Mouse (Mus musculus): ENCODE data around the gene Asna1.

The Asna1 gene

DNA sequence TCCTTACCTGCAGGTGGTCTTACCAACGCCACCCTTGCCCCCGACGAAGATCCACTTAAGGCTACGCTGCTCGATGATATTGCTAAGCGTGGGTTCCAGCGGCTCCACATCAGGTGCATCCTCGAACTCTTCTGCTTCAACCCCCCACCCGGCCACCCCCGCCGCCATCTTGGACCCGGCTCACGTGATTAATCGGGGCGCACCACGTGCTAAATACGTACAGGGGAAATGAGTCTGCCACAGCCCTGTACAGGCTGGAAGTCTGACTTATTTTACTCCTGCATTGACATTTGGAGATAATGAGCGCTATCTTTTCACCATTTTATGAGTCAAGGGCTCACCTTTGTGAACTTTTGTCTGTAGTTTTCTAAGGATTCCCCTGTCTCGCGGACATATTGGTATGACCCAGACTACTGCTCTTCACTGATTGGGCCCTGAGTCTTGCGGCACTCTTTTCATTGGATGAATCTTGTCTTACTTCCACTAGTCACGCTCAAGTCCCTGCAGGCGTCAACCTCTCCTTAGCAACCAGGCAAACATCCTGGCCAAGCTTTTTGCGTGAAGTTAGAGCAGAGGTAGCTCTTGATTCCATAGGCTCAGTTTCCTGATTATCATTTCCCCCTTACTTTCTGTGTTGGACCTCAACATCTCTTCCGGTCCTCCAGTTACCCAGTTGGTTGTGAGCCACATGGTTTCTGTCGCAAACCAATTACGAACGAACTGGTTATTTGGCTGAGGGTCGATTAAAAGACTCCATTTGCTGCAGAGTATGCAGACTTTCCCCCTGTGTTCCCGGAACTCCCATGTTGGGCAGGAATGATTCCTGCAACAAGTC is at the start of gene Asna1:
Asna1 (minus strand) TSS at position 184 of the 835 bp plus-strand sequence.
- peak; percentile 82 to 88 for DNase-seq (ENCODE audit: low spot score in 2 of 2)

DNA sequence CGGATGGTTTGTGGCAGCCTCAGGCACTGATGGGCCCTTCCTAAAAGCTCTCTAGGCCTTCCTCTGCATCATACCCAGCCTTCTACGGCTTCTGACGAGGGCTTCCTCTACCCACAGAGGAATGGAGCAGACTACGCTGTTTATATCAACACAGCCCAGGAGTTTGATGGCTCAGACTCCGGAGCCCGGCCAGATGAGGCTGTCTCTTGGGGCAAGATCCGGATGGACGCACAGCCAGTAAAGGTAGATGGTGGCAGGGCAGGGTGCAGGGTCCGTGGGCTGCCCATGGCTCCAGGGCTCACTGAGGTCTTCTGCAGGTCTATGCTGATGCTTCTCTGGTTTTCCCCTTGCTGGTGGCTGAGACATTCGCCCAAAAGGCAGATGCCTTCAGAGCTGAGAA is 49.5 kb upstream of the Asna1 start:
- DNase-seq (ENCODE audit: low spot score in 2 of 2): no peak

DNA sequence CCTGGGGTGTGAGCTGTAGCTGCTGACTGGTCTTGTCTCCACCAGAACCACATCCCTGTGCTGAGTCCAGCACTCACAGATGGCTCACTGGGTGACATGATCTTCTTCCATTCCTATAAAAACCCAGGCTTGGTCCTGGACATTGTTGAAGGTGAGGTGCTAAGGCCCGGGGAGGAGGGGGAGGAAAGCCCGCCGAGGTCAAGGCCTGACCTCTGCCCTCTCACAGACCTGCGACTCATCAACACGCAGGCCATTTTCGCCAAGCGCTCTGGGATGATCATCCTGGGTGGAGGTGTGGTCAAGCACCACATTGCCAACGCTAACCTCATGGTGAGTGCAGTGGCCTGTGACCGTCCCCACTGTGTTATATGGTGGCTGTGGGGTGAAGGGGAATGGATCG is 49.1 kb upstream of the Asna1 start:
- no peak for DNase-seq (ENCODE audit: low spot score in 2 of 2)

DNA sequence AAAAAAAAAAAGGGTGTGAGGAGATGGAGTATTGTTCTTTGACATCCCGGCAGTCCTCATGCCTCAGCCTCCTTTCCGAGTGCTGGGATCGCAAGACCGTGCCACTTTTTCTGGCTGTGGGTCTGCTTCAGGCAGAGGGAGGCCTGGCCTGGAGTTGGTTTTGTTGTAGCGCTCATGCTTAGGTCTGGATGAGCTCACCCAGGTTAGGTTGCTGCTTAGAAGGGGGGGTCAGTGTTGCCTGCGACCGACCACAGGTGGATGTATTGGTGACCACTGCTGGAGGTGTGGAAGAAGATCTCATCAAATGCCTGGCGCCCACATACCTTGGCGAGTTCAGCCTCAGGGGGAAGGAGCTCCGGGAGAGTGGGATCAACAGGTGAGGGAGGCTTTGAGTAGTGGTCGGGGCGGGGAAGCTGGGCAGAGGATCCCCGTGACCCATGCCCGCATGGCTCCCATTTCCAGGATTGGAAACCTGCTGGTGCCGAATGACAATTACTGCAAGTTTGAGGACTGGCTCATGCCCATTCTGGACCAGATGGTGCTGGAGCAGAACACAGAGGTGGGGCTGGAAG is 48.0 kb upstream of the Asna1 start:
- no peak for DNase-seq (ENCODE audit: low spot score in 2 of 2)

DNA sequence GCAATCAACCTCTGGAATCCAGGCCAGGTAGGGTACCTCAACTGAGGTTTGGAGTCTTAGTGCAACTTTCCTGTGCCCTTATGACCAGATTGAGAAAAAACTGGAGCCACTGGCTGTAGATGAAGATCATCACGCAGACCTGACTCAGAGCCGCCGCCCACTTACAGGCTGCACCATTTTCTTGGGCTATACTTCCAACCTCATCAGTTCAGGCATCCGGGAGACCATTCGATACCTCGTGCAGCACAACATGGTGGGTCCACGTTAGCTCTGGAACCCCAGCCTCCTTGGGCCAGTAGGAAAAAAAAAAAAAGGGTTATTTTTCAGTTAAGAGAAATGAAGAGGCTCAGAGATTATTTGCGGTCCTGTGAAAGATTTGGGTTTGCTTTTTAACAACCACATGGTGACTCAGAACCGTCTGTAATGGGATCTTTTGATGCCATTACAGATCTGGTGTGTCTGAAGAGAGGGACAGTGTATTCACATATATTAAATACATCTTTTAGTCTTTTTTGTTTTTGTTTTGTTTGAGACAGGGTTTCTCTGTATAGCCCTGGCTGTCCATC is 47.4 kb upstream of the Asna1 start:
- DNase-seq (ENCODE audit: low spot score in 2 of 2): no peak

DNA sequence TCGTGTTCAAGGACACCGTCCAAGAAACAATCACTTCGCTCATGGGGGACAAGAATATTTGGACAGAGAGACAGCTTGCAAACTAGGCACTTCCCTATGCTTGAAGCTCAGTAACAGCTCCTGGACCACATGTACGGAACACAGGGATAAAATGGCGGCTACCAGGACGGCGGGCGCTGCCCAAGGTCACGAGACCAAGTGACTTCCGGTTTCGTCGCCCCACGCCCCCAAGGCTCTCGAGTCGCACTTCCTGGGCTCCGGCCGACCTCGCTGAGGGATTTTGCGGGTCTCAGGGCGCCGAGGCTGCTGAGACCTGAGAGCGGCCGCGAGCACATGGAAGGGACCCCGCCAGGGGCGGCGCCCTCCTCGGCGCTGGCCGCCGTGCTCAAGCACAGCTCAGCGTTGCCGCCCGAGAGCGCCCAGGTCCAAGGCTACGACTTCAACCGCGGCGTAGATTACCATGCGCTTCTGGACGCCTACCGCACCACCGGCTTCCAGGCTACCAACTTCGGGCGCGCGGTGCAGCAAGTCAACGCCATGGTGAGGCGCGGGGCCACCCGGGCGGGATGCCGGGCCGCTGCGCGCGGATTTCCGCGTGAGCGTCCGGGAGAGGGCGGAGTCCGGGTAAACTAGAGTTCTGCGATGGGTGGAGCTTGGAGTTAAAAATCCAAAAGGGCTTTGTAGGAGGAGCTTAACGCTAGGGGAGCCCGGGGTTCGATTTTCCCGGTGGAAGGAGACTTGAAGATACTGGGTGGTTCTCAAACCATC is 46.6 kb upstream of the Asna1 start, which contains the start of gene Dhps:
Dhps (plus strand) TSS at position 244 of the 768 bp plus-strand sequence.
- DNase-seq (ENCODE audit: low spot score in 2 of 2): peak; percentile 78 to 91

DNA sequence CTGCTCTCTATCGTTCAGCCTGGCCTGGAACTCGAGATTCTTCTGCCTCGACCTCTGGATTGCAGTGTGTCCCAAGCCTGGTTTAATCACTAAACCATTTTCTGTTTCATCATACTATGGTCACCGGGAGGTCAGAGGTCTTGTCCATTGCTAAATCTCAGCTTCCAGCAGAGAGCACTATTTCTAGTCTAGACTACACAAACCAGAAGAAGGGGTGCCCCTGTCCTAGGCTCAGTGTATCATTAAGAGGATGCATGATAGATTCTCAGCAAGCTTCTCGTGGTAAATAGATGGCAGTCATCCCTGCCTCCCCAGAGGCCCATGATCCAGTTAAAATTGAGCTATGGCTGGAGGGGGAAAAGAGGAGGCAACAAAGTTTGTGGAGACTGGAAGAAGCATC is 46.0 kb upstream of the Asna1 start:
- no peak for DNase-seq (ENCODE audit: low spot score in 2 of 2)

DNA sequence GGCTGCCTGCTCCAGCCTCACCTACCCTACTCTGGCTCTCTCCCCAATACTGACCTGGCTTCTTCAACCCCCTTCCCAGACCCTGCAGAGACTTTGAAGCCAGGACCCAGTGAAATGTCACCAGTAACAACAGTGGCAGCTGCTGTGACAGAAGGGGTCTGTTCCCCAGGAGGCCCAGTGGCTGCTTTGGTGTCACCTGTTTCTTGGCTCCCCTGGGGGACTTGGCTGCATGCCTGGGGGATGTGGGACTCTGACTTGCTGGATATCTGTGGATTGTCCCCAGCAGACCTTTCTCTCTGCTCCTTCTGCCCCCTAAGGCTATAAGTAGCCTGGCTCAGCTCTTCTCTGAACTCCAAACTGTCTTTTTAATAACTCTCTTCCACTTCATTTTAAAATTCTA is 42.9 kb upstream of the Asna1 start, which contains the start of gene Gm5741:
Gm5741 (minus strand) TSS at position 1 of the 400 bp plus-strand sequence.
- DNase-seq (ENCODE audit: low spot score in 2 of 2): no peak

DNA sequence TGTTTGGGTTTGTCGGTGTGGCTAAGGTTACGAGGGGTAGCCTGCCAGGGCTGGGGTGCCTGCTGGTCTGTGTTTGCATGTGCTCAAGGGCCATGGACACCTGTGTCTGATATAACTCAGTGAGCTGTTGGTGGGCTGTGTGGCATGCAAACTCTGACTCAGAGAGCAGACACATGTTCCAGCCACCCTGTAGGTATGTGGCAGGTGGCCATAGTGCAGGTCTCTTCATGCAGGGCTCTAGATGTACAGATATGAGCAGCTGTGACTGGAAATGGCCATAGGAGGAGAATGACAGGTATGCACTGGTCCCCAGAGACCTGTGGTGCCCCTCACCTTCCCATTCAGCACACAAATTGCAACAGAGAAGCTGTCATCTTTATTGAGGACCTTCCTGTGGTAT is 42.1 kb upstream of the Asna1 start:
- no peak for DNase-seq (ENCODE audit: low spot score in 2 of 2)

DNA sequence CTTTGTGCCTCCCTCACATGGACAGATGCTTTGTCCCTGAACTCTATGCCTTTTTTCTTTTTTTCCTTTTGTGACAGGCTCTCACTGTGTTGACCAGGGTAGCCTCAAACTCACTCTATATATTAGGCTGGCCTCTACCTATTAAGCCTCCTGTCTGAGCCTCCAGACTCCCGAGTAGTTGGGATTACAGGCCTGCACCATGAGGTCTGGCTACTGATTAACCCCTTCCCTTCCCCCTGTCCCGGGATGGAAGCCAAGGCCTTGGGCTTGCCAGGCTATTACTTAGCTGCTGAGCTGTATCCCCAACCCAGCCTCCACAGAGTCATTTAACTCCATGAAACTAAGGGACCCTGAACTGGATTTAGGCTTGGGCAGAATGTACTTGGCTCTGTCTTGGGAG is 40.1 kb upstream of the Asna1 start:
- DNase-seq (ENCODE audit: low spot score in 2 of 2): no peak

DNA sequence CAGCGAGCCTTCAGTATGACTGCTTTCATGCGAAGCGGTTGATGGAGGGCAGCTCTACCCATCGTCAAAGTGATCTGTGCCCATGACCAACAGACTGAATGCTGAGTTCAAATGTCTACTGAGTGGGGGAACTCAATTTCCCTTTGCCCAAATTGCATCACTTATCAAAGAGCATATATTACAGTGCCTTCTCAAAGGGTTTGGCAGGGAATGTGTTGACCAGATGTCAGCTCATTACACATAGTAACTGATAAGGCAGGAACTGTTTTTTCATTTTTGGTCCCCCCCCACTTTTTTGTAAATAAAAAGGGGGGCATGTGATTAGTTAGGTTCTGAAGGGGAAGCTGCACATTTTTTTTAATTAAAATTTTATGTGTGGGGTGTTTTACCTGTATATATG is 37.5 kb upstream of the Asna1 start:
- no peak for DNase-seq (ENCODE audit: low spot score in 2 of 2)

DNA sequence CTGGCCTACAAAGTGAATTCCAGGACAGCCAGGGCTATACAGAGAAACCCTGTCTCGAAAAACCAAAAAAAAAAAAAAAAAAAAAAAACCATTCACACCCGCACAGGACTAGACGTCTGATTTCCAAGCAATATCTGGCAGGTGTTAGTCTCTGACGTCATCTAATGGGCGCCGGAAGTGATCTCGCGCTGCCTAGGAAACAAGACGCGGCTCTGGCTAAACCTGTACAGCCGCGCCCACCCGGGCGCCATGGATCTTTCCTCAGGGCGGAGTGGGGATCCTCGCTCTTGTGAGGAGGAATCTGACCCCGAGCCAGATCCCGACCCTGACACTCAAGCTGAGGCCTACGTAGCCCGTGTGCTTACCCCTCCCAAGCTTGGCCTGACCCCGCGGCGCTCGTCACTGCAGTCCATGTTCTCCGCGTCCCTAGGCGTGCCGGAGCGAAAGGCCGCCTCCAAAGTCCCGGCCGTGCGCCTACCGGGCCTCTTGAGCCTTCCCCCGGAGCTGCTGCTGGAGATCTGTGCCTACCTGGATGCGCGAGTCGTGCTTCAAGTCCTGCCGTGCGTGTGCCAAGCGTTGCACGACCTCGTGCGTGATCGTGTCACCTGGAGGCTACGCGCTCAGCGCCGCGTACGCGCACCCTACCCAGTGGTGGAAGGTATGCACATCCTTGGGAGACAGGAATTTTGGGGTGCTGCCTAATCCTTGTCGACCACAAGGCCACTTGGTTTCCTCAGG is 35.0 kb upstream of the Asna1 start, which contains the start of gene Fbxw9:
Fbxw9 (plus strand) TSS at position 177 of the 738 bp plus-strand sequence.
- DNase-seq (ENCODE audit: low spot score in 2 of 2): peak; percentile 71 to 91

DNA sequence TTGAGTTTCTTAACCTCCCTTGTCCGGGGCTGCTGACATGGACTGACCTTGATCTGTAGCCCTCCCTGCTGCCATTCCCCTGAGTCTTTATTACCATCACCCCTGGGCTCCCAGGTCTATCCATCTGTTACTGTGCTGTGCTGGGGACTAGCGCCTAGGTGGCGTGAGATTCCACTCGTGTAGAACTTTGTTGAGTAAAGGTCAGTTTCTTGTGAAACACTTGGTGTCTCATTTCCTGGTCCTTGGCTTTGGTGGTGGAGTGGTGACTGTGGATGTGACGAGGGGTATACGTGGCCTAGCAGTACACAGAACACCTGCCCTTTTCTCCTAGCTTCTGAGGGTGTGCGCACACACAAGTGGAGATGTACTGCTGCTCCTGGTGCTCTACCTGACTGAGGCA is 32.3 kb upstream of the Asna1 start:
- no peak for DNase-seq (ENCODE audit: low spot score in 2 of 2)

DNA sequence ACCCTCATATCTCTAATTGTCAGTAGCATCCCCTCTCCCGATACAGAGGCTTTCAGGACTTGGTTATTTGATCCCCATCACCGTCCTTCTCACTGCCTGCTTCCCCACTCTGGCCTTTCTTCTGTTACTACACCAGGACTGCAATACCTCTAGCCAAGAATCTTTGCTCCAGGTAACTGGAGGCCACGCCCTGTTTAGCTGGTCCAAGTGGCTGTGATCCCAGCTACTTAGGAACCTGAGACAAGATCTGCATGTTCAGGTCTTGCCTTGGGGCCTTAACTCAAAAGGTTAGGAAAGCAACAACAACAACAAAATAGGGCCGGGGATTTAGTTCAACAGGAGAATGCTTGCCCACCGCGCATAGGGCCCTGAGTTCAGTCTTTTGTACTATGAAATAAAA is 18.5 kb upstream of the Asna1 start:
- DNase-seq (ENCODE audit: low spot score in 2 of 2): no peak

DNA sequence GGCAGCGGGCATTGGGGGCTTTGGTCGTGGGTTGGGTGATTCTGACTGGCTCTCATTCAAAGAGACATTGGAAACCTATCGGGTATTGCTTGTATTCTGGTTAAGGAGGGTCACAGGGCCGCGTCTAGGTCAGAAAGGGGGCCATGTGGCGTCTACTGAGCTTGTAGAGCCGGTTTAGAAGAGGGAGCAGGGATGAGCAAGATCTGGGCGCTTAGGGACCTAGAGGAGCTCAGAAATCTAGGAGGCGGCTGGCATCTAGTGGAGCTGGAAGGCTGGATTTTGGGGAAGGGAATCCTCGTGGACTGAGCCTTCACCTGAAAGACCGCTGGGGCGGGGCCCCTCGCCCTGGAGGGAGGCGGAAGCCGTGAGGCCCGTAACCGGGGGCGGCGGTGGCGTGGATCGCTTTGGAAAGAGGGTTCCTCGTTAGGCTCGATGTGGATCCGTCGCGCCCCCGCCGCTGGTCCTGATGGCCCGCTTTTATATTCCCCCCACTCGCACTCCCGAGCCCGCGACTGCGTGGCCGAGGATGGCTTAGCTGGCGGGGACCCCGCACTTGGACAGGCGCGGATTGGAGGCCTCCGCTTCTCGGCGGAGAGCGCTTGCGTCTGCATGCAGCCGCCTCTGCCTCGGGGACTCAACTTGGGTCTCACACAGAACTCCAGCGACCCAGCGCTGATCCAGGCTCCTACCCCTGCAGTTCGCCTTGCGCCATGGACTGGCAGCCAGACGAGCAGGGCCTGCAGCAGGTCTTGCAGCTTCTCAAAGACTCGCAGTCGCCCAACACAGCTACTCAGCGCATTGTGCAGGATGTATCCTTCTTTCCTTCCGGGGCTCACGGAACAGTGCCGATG is 12.8 kb upstream of the Asna1 start:
- peak; percentile 72 to 74 for DNase-seq (ENCODE audit: low spot score in 2 of 2)

DNA sequence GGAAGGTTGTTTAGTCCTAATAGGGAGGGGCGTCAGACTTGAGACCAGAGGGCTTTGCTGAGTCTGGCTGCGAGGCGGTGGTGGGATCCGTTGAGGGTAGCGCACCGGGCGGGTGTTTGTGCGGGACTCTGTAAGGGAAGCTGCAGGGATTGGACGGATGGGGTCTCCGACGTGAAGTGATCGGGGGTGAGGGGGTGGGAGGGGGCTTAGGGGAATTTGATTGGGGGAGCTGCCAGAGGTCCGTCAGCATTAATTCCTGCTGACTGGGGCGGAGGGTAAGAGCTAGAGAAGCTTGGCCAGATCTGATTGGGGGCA is 12.2 kb upstream of the Asna1 start:
- no peak for DNase-seq (ENCODE audit: low spot score in 2 of 2)

DNA sequence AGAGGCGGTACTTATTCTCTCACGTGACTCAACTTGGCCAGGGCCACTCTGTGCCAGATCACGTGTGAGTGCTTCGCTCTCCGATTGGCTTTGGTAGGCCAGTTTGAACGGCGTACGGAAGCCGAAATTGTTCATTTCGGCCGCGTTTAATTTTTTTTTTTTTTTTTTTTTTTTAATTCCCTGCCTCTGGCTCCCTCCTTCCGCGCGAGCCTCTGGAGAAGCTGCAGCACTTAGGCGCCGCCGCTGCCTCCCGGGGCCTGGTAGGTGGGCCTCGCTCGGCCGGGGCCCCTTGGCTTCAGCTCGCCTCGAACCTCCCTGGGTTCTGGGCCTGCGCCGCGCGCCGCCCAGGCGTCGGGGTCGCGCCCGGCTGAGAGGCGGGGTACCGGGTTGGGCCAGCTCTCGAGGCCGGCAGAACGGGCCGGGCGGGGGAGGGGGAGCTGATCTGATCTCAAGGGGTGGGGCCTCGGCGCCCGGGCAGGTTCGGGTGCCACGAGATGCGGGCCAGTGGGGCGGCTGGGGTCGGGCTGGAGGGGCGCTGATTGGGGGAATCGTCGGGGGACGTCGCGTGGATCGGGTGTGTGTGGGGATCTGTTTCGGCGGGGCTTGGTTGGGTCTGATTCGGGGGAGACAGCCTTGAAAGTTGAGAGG is 11.8 kb upstream of the Asna1 start, which contains the start of gene Tnpo2:
Tnpo2 (plus strand) TSS at position 198 of the 648 bp plus-strand sequence.
- peak; percentile 81 to 90 for DNase-seq (ENCODE audit: low spot score in 2 of 2)

DNA sequence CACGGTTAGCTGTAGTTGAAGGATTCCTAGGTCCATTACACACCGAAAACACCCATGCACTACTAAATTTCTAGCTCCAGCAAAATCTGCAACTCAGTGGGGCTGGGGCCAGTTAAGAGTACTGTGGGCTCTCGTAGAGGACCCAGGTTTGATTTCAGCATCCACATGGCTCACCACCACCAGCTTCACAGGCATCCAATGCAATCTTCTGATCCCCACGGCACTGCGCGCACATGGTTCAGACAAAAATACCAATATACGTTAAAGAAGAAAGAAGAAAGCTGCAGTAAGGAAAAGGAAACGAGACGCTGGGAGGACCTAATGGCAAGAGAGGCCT is 11.3 kb upstream of the Asna1 start:
- no peak for DNase-seq (ENCODE audit: low spot score in 2 of 2)

DNA sequence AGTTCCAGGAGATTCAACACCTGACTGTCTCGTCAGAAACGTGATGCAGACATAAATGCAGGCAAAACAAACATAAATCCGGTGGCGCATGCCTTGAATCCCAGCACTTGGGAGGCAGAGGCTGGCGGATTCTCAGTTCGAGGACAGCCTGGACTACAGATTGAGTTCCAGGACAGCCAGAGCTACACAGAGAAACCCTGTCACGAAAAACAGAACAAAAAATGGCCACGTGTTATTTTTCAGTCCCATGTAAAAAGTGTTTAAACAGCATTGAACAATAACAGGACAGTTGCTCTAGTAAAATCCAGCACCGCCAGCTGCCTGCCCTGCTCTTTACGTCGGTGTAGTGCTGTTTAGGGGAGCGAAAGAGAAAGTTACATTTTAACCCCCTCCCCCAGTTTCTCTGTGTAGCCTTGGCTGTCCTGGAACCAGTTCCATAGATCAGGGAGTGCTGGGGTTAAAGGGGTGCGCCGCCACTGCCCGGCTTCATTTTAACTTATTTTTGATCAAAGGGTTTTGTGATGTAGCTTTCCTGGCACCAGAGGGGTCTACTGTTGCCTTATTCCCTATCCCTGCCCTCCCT is 10.7 kb upstream of the Asna1 start:
- DNase-seq (ENCODE audit: low spot score in 2 of 2): peak; percentile 34 to 47
